Comparison of ENCODE assay signal across 21 mouse cellular contexts in the genomic region with DNA sequence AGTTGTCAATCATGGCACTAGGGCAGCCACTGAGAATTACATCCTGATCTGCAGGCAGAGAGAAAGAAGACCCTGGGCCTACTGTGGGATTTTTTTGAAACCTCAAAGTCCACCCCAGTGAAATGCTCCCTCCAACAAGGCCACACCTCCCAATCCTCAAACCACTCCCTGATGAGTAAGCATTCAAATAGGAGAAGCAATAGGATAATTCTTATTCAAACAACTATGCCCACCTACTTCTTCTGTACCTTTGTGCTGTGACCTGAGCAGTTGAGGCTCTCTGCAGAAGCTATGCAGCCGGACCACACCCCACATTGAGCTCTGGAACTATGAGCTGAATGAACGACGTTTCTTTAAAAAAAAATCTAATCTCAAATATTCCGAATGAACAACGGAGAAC.
DNase-seq lines count a peak whose midpoint lies in the region; ATAC-seq and TF ChIP-seq lines count a peak whose summit lies in the region.
"Had no signal": no experiment of that assay in that cellular context is flagged by ENCODE, and none has a peak within 500 bp of the region (broad histone marks: within the 10 kb centered on the region; RNA-seq: fewer than 3 reads in every experiment).

No protein-coding gene starts in this region.

- in situ Hi-C loops in ES-E14 (cut with MboI; ENCODE audit: low sequenced_read_pairs in 2 of 2, unreplicated experiment in 2 of 2): no loop called here

- no peak overlapping the region for H3K27ac ChIP-seq in midbrain, embryonic 11.5 days (ENCODE audit: low read depth, low read length)
- H3K27ac ChIP-seq in midbrain, embryonic 14.5 days (replicated peaks; ENCODE audit: low read depth, low read length): no peak overlapping the region
- H3K27ac ChIP-seq in ES-E14 (ENCODE audit: insufficient read depth, low read depth, low read length, poor library complexity, severe bottlenecking): no peak overlapping the region
- H3K27ac ChIP-seq: embryonic facial prominence, embryonic 10.5 days; embryonic facial prominence, embryonic 12.5 days; forebrain, embryonic 12.5 days had no signal

- no peak overlapping the region for H3K4me2 ChIP-seq in midbrain, embryonic 11.5 days
- H3K4me2 ChIP-seq in midbrain, embryonic 14.5 days (ENCODE audit: low read length): no peak overlapping the region
- H3K4me2 ChIP-seq: embryonic facial prominence, embryonic 12.5 days; forebrain, embryonic 12.5 days had no signal

- H3K4me1 ChIP-seq in midbrain, embryonic 11.5 days (ENCODE audit: control insufficient read depth, insufficient read depth, low read length): no peaks in the 10 kb centered on the region
- H3K4me1 ChIP-seq in midbrain, embryonic 14.5 days (ENCODE audit: control insufficient read depth, insufficient read depth, low read length): no peaks in the 10 kb centered on the region
- peaks cover 4 to 8% of the 10 kb centered on the region in 2 experiments; a peak in 3 of 4 replicates for H3K4me1 ChIP-seq in ES-E14 (ENCODE audit: control insufficient read depth in 2 of 2, insufficient read depth in 2 of 2, low read length in 2 of 2, poor library complexity in 1 of 2)
- H3K4me1 ChIP-seq: embryonic facial prominence, embryonic 10.5 days; forebrain, embryonic 12.5 days had no signal

- 89% methylated on average over 5 of the region's 5 CpGs for WGBS in midbrain, embryonic 11.5 days
- WGBS in midbrain, embryonic 14.5 days: 94% methylated on average over 5 of the region's 5 CpGs

- no peak overlapping the region for H3K9ac ChIP-seq in midbrain, embryonic 11.5 days (ENCODE audit: low read length)
- H3K9ac ChIP-seq in midbrain, embryonic 14.5 days (replicated peaks; ENCODE audit: low read length): no peak overlapping the region
- H3K9ac ChIP-seq in ES-E14 (ENCODE audit: insufficient read depth, low read depth, low read length, poor library complexity, severe bottlenecking): no peak overlapping the region
- H3K9ac ChIP-seq: embryonic facial prominence, embryonic 12.5 days; forebrain, embryonic 12.5 days had no signal

- H3K9me3 ChIP-seq in midbrain, embryonic 11.5 days (ENCODE audit: control insufficient read depth, low read length): no peaks in the 10 kb centered on the region
- no peaks in the 10 kb centered on the region for H3K9me3 ChIP-seq in midbrain, embryonic 14.5 days (ENCODE audit: control insufficient read depth, low read length)
- no peaks in the 10 kb centered on the region for H3K9me3 ChIP-seq in ES-E14 (ENCODE audit: control insufficient read depth, insufficient read depth, low read depth, low read length)
- H3K9me3 ChIP-seq: embryonic facial prominence, embryonic 10.5 days; embryonic facial prominence, embryonic 12.5 days; forebrain, embryonic 12.5 days had no signal

- H3K36me3 ChIP-seq in midbrain, embryonic 11.5 days (ENCODE audit: control insufficient read depth, insufficient read depth, low read length): no peaks in the 10 kb centered on the region
- no peaks in the 10 kb centered on the region for H3K36me3 ChIP-seq in midbrain, embryonic 14.5 days (ENCODE audit: control insufficient read depth, insufficient read depth, low read length)
- no peaks in the 10 kb centered on the region for H3K36me3 ChIP-seq in ES-E14 (ENCODE audit: control insufficient read depth, insufficient read depth, low read length, poor library complexity, severe bottlenecking)
- H3K36me3 ChIP-seq: embryonic facial prominence, embryonic 10.5 days; embryonic facial prominence, embryonic 12.5 days; forebrain, embryonic 12.5 days had no signal

- no peak for ATAC-seq in midbrain, embryonic 11.5 days (ENCODE audit: low FRiP score)
- ATAC-seq in midbrain, embryonic 14.5 days (ENCODE audit: low FRiP score, low TSS enrichment): no peak
- ATAC-seq: CD4-positive, CD25-positive, alpha-beta regulatory T cell, adult 4 months; forebrain, embryonic 14.5 days; forebrain, embryonic 16.5 days had no signal

- H3K27me3 ChIP-seq in midbrain, embryonic 11.5 days (ENCODE audit: control insufficient read depth, insufficient read depth, low read length): no peaks in the 10 kb centered on the region
- H3K27me3 ChIP-seq in midbrain, embryonic 14.5 days (ENCODE audit: control insufficient read depth, insufficient read depth, low read length): no peaks in the 10 kb centered on the region
- H3K27me3 ChIP-seq: embryonic facial prominence, embryonic 12.5 days; forebrain, embryonic 12.5 days had no signal

- DNase-seq in midbrain, embryonic 11.5 days (ENCODE audit: low spot score, missing footprints): peak; percentile 47
- DNase-seq in midbrain, embryonic 14.5 days: no peak
- DNase-seq in ES-E14 (ENCODE audit: low read depth, low spot score): peak; percentile 26
- DNase-seq in ZHBTc4 (ENCODE audit: low read depth, low spot score): peak; percentile 79
- no peak for DNase-seq in lung, postnatal 14 days
- no peak for DNase-seq in adrenal gland, adult (ENCODE audit: inconsistent age in 2 of 2, low spot score in 1 of 2)
- DNase-seq: adrenal gland, adult 8-10 months; adrenal gland, postnatal 14 days; adrenal gland, postnatal 36 days; B cell, adult 2 months; cerebellum, adult 11-12 months; cerebellum, adult 2 months; cerebellum, adult 9-10 months; cerebellum, postnatal 10 days; cerebellum, postnatal 25 days had no signal

- H3K4me3 ChIP-seq in midbrain, embryonic 11.5 days (ENCODE audit: low read depth, low read length): no peak overlapping the region
- H3K4me3 ChIP-seq in midbrain, embryonic 14.5 days (replicated peaks; ENCODE audit: low read depth, low read length): no peak overlapping the region
- H3K4me3 ChIP-seq in ES-E14 (ENCODE audit: insufficient read depth in 1 of 2, low read depth in 1 of 2, low read length in 2 of 2, poor library complexity in 1 of 2, severe bottlenecking in 1 of 2): no peak overlapping the region
- H3K4me3 ChIP-seq: embryonic facial prominence, embryonic 10.5 days; embryonic facial prominence, embryonic 12.5 days; forebrain, embryonic 12.5 days had no signal

TF ChIP-seq in ES-E14, 5 proteins besides CTCF, POLR2A, EP300 and RAD21:
- no peak for TF ChIP-seq HCFC1 (IDR thresholded peaks at IDR 0.05; ENCODE audit: borderline replicate concordance, insufficient read depth, low read length)
- no peak for TF ChIP-seq MAFK (IDR thresholded peaks at IDR 0.05; ENCODE audit: insufficient read depth, low read depth, low read length)
- TF ChIP-seq CHD2 (IDR thresholded peaks at IDR 0.05; ENCODE audit: low read depth, low read length): no peak
- no peak for TF ChIP-seq ZC3H11A (IDR thresholded peaks at IDR 0.05; ENCODE audit: borderline replicate concordance, low read depth, low read length)
- TF ChIP-seq ZNF384 (IDR thresholded peaks at IDR 0.05; ENCODE audit: low read depth, low read length): no peak

Comparison
In these comparisons a context has a peak if more than half of its experiments do, and no peak if none do; other contexts are left out.
1. DNase-seq: peak in midbrain, embryonic 11.5 days (single experiment), ES-E14 (single experiment) and ZHBTc4 (single experiment); none in midbrain, embryonic 14.5 days (single experiment), lung, postnatal 14 days (single experiment) and adrenal gland, adult (0 of 2).